Mouse (Mus musculus): ENCODE measurements around the gene Pik3r2.

DNA sequence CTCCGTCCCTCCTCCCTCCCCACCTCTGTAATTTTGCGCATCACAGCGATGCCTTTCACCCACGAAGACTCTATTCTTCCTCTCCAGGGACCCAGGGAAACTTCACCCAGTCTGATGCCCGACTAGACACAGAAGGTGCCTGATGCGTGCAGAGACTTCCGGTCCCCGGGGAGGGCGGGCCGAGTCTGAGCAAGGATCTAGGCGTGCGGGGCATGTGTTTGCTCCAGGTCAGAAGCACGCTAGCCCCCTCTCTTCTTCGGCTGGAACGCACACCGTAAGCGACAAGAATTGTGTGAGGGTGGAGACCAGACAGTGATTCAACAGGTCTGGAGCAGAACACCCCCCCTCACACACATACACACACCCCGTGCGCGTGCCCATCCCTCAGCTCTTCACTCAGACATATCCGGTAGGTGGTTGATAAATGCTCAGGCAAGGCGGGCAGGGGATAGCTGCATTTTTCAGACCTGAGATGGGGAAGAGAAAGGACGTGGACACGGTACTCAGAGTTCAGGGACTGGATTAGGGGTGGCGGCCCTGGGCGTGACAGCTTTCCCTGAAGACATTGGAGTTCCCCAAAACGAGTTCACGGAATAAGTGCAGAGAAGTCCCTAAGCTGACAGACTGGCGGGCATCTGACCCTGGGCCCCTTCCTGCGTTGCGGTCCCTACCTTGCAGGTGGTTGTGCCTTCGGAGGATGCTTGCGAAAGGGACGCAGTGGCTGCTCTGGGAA is 10.5 kb downstream of the Pik3r2 start:
- TF ChIP-seq CTCF (IDR thresholded peaks at IDR 0.05; ENCODE audit: low read depth) (no peak), EP300 (IDR thresholded peaks at IDR 0.05; ENCODE audit: low read depth) (no peak)

Measured in heart, postnatal 0 days (tissue).